17 mouse cellular contexts compared by ENCODE assay signal in the genomic region with DNA sequence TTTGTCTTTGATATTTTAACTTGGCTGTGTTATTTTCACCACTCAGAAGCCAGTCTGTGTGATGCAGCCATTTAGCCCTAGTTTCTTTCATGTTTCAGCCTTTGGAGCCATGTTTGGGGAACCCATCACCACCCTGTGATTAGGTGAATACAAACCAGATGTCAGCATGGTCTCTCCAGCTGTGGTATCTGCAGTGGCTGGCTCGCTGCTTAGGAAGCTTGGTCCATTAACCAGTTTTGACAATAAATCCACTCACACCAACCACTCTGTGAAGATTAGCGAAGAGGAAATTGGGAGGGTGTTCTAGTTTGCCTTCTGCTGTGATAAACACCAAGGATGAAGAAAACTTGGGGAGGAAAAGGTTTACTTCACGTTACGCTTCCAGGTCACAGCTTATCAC.
"Had no signal": no experiment of that assay in that cellular context is flagged by ENCODE, and none has a peak within 500 bp of the region (broad histone marks: within the 10 kb centered on the region; RNA-seq: fewer than 3 reads in every experiment).

No protein-coding gene starts in this region.

- DNase-seq: kidney, postnatal 10 days; kidney, postnatal 4 days; lung, adult 18-20 months; lung, postnatal 10 days; lung, postnatal 4 days; retina, postnatal 1 day; right cerebral cortex, postnatal 4 days; spleen, adult 18-20 months; thymus, adult 2 months; thymus, postnatal 36 days had no signal

- H3K9me3 ChIP-seq: limb, embryonic 13.5 days; midbrain, embryonic 10.5 days; neural tube, embryonic 13.5 days; stomach, embryonic 15.5 days had no signal

- H3K27ac ChIP-seq: layer of hippocampus, adult 2 months; limb, embryonic 13.5 days; liver, embryonic 14.5 days; midbrain, embryonic 10.5 days; neural tube, embryonic 13.5 days; stomach, embryonic 15.5 days had no signal

- H3K9ac ChIP-seq: limb, embryonic 13.5 days; liver, embryonic 14.5 days; neural tube, embryonic 13.5 days; stomach, embryonic 15.5 days had no signal

- ATAC-seq: midbrain, embryonic 16.5 days had no signal

- H3K36me3 ChIP-seq: limb, embryonic 13.5 days; midbrain, embryonic 10.5 days; neural tube, embryonic 13.5 days; stomach, embryonic 15.5 days had no signal

- H3K4me3 ChIP-seq: layer of hippocampus, adult 2 months; limb, embryonic 13.5 days; midbrain, embryonic 10.5 days; neural tube, embryonic 13.5 days; stomach, embryonic 15.5 days had no signal

- H3K4me1 ChIP-seq: neural tube, embryonic 13.5 days; stomach, embryonic 15.5 days had no signal

- H3K4me2 ChIP-seq: limb, embryonic 13.5 days; neural tube, embryonic 13.5 days; stomach, embryonic 15.5 days had no signal

- H3K27me3 ChIP-seq: limb, embryonic 13.5 days; neural tube, embryonic 13.5 days; stomach, embryonic 15.5 days had no signal
